Mouse (Mus musculus): ENCODE measurements around the gene Dixdc1. TPM values are rescaled to one million over a fixed set of nuclear protein-coding genes. Genes with fewer than 3 reads are reported as not detected.
A peak's percentile ranks its signal among the peaks of the same experiment; 100 is the strongest.

Dixdc1 gene
- polyA plus RNA-seq, 1 experiment from 2014 or later: 23.6 TPM

DNA sequence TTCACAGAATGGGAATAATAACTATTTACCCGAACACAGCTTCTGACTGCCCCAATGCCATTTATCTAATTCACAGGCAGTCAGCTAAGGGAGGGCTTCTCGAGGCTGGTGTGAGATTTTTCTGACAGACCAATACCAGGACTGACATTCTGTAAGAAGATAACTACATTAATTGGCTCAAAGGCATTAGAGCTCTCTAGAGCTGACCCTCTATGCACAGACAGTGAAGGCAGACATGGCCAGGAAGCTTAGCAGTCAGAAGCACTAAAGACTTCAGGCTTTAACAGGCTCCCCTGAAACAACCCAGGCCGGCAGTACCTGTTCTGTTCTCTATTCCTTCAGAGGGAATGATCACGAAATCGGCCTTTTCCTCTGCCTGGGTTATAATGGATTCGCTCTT is 44.2 kb downstream of the Dixdc1 start:
- H3K4me1 ChIP-seq: peaks cover 41% of the 10 kb centered on the region
- H3K27ac ChIP-seq: no peak overlapping the region
- ATAC-seq (ENCODE audit: low FRiP score, low read depth): no peak
- 81% methylated on average over 6 of the region's 6 CpGs for WGBS
- H3K36me3 ChIP-seq: peaks cover 26% of the 10 kb centered on the region
- H3K4me2 ChIP-seq (replicated peaks): no peak overlapping the region
- H3K9ac ChIP-seq: no peak overlapping the region
- H3K9me3 ChIP-seq: no peaks in the 10 kb centered on the region
- H3K27me3 ChIP-seq: peaks cover 9% of the 10 kb centered on the region
- H3K4me3 ChIP-seq: no peak overlapping the region

- H3K4me1 ChIP-seq: peaks cover 31% of the 10 kb centered on the region
- H3K27me3 ChIP-seq: no peaks in the 10 kb centered on the region
- peaks cover 40% of the 10 kb centered on the region for H3K36me3 ChIP-seq
- H3K9me3 ChIP-seq: no peaks in the 10 kb centered on the region
- no peak overlapping the region for H3K9ac ChIP-seq
- H3K27ac ChIP-seq: no peak overlapping the region
- ATAC-seq (ENCODE audit: low FRiP score, low read depth): no peak
- no peak overlapping the region for H3K4me3 ChIP-seq
- WGBS: 26% methylated on average over 10 of the region's 10 CpGs
- H3K4me2 ChIP-seq (replicated peaks): no peak overlapping the region
Measured at GRCm38 (mm10) chr9:50693631-50694030, 45.7 kb downstream of the Dixdc1 start.

DNA sequence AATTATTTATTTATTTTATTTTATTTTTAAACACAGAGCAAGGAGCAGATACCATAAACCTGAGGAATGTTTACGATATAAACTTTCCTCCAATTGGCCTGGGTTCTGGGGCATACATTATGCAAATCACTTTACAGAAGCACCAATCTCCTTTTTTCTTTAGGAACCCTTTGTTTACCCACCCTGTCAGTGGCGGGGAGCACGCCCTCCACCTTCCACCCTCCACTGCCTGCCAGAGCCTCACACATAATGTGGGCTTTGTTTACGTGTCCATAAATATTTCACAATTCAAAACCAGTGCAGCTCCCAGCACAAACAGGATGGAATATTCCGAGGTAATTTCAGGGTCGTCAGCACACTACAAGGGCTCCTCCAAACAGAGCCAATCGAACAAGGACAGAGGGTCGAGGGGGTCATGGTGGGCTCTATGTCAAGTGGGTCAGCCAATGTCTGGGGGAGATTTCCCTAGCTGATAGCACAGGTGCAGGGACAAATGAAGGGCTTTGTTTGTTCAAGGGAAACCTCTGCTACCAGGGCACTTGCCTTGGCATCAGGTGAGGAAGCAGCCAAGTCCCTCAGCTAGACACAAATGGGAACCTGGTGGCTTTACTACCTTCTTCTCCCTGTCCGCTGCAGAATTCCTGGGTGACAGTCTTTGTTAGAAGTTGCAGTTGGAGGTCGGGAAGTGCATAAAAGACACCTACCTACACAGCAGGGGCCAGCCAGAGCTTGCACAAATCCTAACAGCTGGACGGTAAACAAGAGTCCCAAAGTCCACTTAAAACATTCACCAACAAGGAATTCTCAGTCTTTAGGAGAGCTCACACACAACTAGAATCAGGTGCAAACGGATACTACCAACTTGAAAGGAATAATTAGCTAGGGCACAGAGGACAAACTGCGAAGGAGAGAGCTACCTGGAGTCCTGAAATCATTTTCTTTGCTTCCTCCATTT is 46.4 kb downstream of the Dixdc1 start:
- Histone ChIP-seq H3K4me3 (0 out of 2 replicates have a peak overlapping the region, but pooled peaks have one; percentile 5), H3K27me3 (no peaks in the 10 kb centered on the region), H3K4me2 (replicated peaks) (peak overlapping the region; percentile 23), H3K9ac (no peak overlapping the region), H3K4me1 (peaks cover 25% of the 10 kb centered on the region), H3K9me3 (no peaks in the 10 kb centered on the region), H3K36me3 (peaks cover 47% of the 10 kb centered on the region), H3K27ac (peak overlapping the region; percentile 34)
- WGBS: 37% methylated on average over 13 of the region's 13 CpGs
- no peak for ATAC-seq (ENCODE audit: low FRiP score, low read depth)

DNA sequence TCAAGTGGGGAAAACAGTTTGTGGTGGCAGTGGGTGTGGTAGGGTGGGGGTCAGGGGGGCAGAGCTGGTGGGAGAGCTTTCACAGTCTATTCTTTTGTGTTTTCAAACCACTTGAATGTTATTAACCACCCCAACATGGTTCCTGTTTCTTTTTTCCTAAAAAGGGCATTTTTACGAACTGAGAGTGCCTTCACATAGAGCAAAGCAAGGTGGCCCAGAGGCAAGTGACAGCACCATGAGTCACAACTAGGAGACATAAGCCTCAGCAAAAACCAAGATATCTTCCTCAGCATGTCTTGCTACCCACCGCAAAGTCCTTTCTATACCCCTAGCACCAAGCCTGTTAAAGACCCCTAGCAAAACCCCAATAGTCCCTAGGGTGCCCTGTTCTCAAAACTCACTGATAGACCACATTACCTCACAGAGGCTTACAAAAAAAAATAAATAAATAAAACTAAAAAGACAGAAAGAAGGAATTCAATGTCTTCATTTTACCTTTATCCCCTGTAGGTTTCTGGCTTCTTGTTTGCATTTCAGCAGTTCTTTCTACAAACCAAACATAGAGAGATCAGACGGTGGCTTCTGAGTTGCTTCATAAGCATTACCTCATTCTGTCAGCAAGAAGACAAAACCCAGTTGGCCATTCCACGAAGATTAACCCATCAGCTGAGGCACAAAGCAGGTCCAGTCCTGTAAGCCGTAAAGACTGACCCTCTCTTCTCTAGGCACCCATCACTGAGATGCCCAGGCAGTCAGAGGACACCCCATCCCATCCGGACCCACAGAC is 52.3 kb downstream of the Dixdc1 start:
- 86% methylated on average over 6 of the region's 6 CpGs for WGBS
- Histone ChIP-seq H3K27ac (no peak overlapping the region), H3K9ac (no peak overlapping the region), H3K9me3 (no peaks in the 10 kb centered on the region), H3K36me3 (peaks cover 85% of the 10 kb centered on the region), H3K4me1 (no peaks in the 10 kb centered on the region), H3K27me3 (no peaks in the 10 kb centered on the region), H3K4me3 (no peak overlapping the region), H3K4me2 (replicated peaks) (no peak overlapping the region)
- ATAC-seq (ENCODE audit: low FRiP score, low read depth): no peak

- ATAC-seq (ENCODE audit: low FRiP score, low read depth): no peak
- Histone ChIP-seq H3K27ac (no peak overlapping the region), H3K9me3 (no peaks in the 10 kb centered on the region), H3K36me3 (peaks cover 88% of the 10 kb centered on the region), H3K4me3 (no peak overlapping the region), H3K9ac (no peak overlapping the region), H3K4me2 (replicated peaks) (no peak overlapping the region), H3K27me3 (no peaks in the 10 kb centered on the region), H3K4me1 (no peaks in the 10 kb centered on the region)
- 73% methylated on average over 7 of the region's 7 CpGs for WGBS
Measured at GRCm38 (mm10) chr9:50681727-50682126, 57.6 kb downstream of the Dixdc1 start.

- Histone ChIP-seq H3K27ac (no peak overlapping the region), H3K4me3 (no peak overlapping the region), H3K27me3 (no peaks in the 10 kb centered on the region), H3K4me2 (replicated peaks) (no peak overlapping the region), H3K9ac (no peak overlapping the region), H3K9me3 (no peaks in the 10 kb centered on the region), H3K36me3 (peaks cover 78% of the 10 kb centered on the region), H3K4me1 (no peaks in the 10 kb centered on the region)
- 81% methylated on average over 1 of the region's 1 CpGs for WGBS
- no peak for ATAC-seq (ENCODE audit: low FRiP score, low read depth)
Measured at GRCm38 (mm10) chr9:50679406-50679805, 59.9 kb downstream of the Dixdc1 start.

- Histone ChIP-seq H3K27ac (no peak overlapping the region), H3K9ac (no peak overlapping the region), H3K27me3 (no peaks in the 10 kb centered on the region), H3K9me3 (no peaks in the 10 kb centered on the region), H3K4me3 (no peak overlapping the region), H3K4me2 (replicated peaks) (no peak overlapping the region), H3K4me1 (no peaks in the 10 kb centered on the region), H3K36me3 (peaks cover 39% of the 10 kb centered on the region)
- no peak for ATAC-seq (ENCODE audit: low FRiP score, low read depth)
- WGBS: 31% methylated on average over 1 of the region's 1 CpGs
Measured at GRCm38 (mm10) chr9:50674771-50675170, 64.5 kb downstream of the Dixdc1 start.

- Histone ChIP-seq H3K9me3 (no peaks in the 10 kb centered on the region), H3K27ac (no peak overlapping the region), H3K27me3 (no peaks in the 10 kb centered on the region), H3K4me2 (replicated peaks) (no peak overlapping the region), H3K36me3 (peaks cover 48% of the 10 kb centered on the region), H3K4me1 (no peaks in the 10 kb centered on the region), H3K9ac (no peak overlapping the region), H3K4me3 (no peak overlapping the region)
- WGBS: 35% methylated on average over 5 of the region's 5 CpGs
- no peak for ATAC-seq (ENCODE audit: low FRiP score, low read depth)
Measured at GRCm38 (mm10) chr9:50670690-50671089, 68.6 kb downstream of the Dixdc1 start.

DNA sequence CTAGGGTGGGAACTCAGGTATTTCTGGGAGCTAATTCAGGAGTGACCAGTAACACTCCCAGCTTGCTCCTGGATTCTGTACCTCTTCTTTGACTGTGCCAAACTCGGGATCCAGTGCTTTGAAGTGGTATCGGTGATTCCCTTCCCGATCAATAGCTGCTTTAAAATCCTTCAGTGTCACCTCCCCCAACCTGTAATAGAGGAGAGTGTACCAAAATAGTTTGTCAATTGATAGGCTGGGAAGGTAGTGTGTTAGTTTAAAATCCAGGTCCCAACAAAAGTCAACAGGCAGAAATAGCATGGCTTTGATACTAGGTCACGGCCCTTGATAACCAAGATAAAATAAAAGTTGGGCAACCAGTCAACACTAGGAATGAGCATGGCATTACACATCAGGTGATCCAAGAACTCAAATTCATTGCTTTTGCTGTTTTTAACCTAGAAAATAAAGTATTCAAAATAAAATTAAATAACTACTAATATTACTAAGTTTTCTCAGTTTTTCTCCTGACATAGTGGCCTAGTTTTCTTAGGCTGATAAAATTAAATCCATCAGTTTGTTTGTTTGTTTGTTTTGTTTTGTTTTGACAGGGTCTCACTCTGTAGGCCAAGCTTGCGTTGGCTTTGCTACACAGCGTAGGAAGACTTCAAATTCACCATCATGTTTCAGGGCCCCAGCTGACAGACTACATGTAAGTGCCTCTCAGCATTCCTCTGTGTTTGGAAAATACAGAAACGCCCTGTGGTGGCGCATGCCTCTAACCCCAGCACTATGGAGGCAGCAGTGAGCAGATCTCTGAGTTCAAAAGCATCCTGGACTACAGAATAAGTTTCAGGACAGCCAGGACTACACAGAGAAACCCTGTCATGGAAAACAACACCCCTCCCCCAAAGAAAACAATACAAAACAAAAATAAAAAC is 71.5 kb downstream of the Dixdc1 start:
- Histone ChIP-seq H3K9ac (no peak overlapping the region), H3K27ac (no peak overlapping the region), H3K4me1 (no peaks in the 10 kb centered on the region), H3K9me3 (no peaks in the 10 kb centered on the region), H3K27me3 (no peaks in the 10 kb centered on the region), H3K36me3 (peaks cover 56% of the 10 kb centered on the region), H3K4me2 (replicated peaks) (no peak overlapping the region), H3K4me3 (no peak overlapping the region)
- ATAC-seq (ENCODE audit: low FRiP score, low read depth): no peak
- WGBS: 80% methylated on average over 8 of the region's 8 CpGs

DNA sequence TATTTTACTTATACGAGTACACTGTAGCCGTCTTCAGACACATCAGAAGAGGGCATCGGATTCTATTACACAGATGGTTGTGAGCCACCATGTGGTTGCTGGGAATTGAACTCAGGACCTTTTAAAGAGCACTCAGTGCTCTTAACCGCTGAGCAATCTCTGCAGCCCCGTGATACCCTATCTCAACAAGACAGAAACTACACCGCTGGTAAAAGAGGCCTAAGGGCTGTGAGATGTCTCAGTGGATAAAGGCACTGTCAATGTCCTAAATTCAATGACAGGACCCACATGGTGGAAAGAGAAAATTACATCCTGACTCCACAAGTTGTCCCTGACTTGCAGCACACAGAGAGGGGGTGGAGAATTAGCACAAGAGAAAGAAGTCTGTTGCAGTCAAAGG is 72.9 kb downstream of the Dixdc1 start:
- ATAC-seq (ENCODE audit: low FRiP score, low read depth): no peak
- H3K4me3 ChIP-seq: no peak overlapping the region
- no peak overlapping the region for H3K4me2 ChIP-seq (replicated peaks)
- no peaks in the 10 kb centered on the region for H3K4me1 ChIP-seq
- H3K27ac ChIP-seq: no peak overlapping the region
- H3K9ac ChIP-seq: no peak overlapping the region
- H3K9me3 ChIP-seq: no peaks in the 10 kb centered on the region
- no peaks in the 10 kb centered on the region for H3K27me3 ChIP-seq
- peaks cover 57% of the 10 kb centered on the region for H3K36me3 ChIP-seq
- 89% methylated on average over 6 of the region's 6 CpGs for WGBS

GRCm38 (mm10) chr9:50664826-50665225 is 74.5 kb downstream of the Dixdc1 start:
- Histone ChIP-seq H3K9ac (no peak overlapping the region), H3K27me3 (no peaks in the 10 kb centered on the region), H3K4me2 (replicated peaks) (no peak overlapping the region), H3K4me3 (no peak overlapping the region), H3K9me3 (no peaks in the 10 kb centered on the region), H3K4me1 (peaks cover 6% of the 10 kb centered on the region), H3K36me3 (peaks cover 55% of the 10 kb centered on the region), H3K27ac (no peak overlapping the region)
- WGBS: 91% methylated on average over 5 of the region's 5 CpGs
- ATAC-seq (ENCODE audit: low FRiP score, low read depth): no peak

Data from limb, embryonic 13.5 days (tissue).